Mouse (Mus musculus) midbrain, embryonic 13.5 days (tissue): ENCODE data around the gene Msh2. TPM values are rescaled to one million over a fixed set of nuclear protein-coding genes. Genes with fewer than 3 reads are reported as not detected.

Source experiments
- ATAC-seq: fragments of 200-750 bp; cut with Nextera tagmentation; 2 replicates; pipeline ENCODE4 v1.8.0; 2017; ENCODE audit warnings: mild to moderate bottlenecking, moderate TSS enrichment, moderate library complexity
- H3K27ac ChIP-seq: fragments of 300-500 bp; sonication (generic); 2 replicates; pipeline ENCODE4 v1.5.1; 2015; ENCODE audit warnings: inconsistent platforms, mild to moderate bottlenecking, moderate library complexity
- H3K27me3 ChIP-seq: fragments of 300-500 bp; sonication (generic); 2 replicates; pipeline ENCODE4 v1.6.1; 2015; ENCODE audit warnings: mild to moderate bottlenecking, inconsistent platforms
- H3K36me3 ChIP-seq: fragments of 300-500 bp; sonication (generic); 2 replicates; pipeline ENCODE4 v1.6.1; 2015; ENCODE audit warnings: mild to moderate bottlenecking, inconsistent platforms
- H3K4me1 ChIP-seq: fragments of 300-500 bp; sonication (generic); replicated peaks from 2 replicates; pipeline ENCODE4 v1.6.1; 2015; ENCODE audit warnings: inconsistent platforms
- H3K4me2 ChIP-seq: fragments of 300-500 bp; sonication (generic); replicated peaks from 2 replicates; pipeline ENCODE4 v1.6.1; 2015; ENCODE audit warnings: moderate library complexity, mild to moderate bottlenecking, inconsistent platforms
- H3K4me3 ChIP-seq: fragments of 300-500 bp; sonication (generic); replicated peaks from 2 replicates; pipeline ENCODE4 v1.5.1; 2015; ENCODE audit warnings: mild to moderate bottlenecking, inconsistent platforms
- H3K9ac ChIP-seq: fragments of 300-500 bp; sonication (generic); replicated peaks from 2 replicates; pipeline ENCODE4 v1.6.1; 2015; ENCODE audit warnings: mild to moderate bottlenecking, inconsistent platforms
- H3K9me3 ChIP-seq: fragments of 300-500 bp; sonication (generic); 2 replicates; pipeline ENCODE4 v1.6.1; 2016; ENCODE audit warnings: mild to moderate bottlenecking, inconsistent platforms
- WGBS: fragments of 180-500 bp; shearing (Covaris S2); methylation state at CpG from one replicate; pipeline ENCODE4 v1.1.7; 2015; 5-methylcytosine and 5-hydroxymethylcytosine counted together
- polyA plus RNA-seq: library from polyadenylated mRNA; unstranded; fragments of >200 nt; fragmentation: Nextera tagmentation; extraction: Ambion mirVana; gene quantifications from 2 replicates; pipeline ENCODE4 v1.2.1, GENCODE M21; 2015

Msh2 gene
- polyA plus RNA-seq, 1 experiment from 2014 or later = 79.5 TPM

- H3K4me3 ChIP-seq = no peak overlapping the region
- WGBS = 92% methylated on average over 12 of the region's 12 CpGs
Measured at GRCm38 (mm10) chr17:87726489-87727356, 54.6 kb downstream of the Msh2 start.

GRCm38 (mm10) chr17:87731962-87732361 is 59.8 kb downstream of the Msh2 start:
- no peak overlapping the region for H3K9ac ChIP-seq
- H3K36me3 ChIP-seq = peaks cover 4% of the 10 kb centered on the region; the same call in 1 of the 2 replicates
- no peak for ATAC-seq
- no peaks in the 10 kb centered on the region for H3K4me1 ChIP-seq
- H3K27ac ChIP-seq = no peak overlapping the region
- no peaks in the 10 kb centered on the region for H3K27me3 ChIP-seq
- no peak overlapping the region for H3K4me2 ChIP-seq
- no peak overlapping the region for H3K4me3 ChIP-seq
- no peaks in the 10 kb centered on the region for H3K9me3 ChIP-seq
- WGBS = 82% methylated on average over 4 of the region's 4 CpGs

More at GRCm38 (mm10) chr17:87726489-87727356, 54.6 kb downstream of the Msh2 start:
- no peaks in the 10 kb centered on the region for H3K27me3 ChIP-seq
- H3K9ac ChIP-seq = no peak overlapping the region
- H3K9me3 ChIP-seq = no peaks in the 10 kb centered on the region
- no peaks in the 10 kb centered on the region for H3K4me1 ChIP-seq
- H3K27ac ChIP-seq = no peak overlapping the region
- ATAC-seq = no peak
- peaks cover 39% of the 10 kb centered on the region for H3K36me3 ChIP-seq
- no peak overlapping the region for H3K4me2 ChIP-seq

- Histone ChIP-seq H3K27me3 (no peaks in the 10 kb centered on the region), H3K4me3 (no peak overlapping the region), H3K9me3 (no peaks in the 10 kb centered on the region), H3K4me2 (no peak overlapping the region), H3K27ac (no peak overlapping the region), H3K4me1 (no peaks in the 10 kb centered on the region), H3K9ac (no peak overlapping the region), H3K36me3 (no peaks in the 10 kb centered on the region)
- no peak for ATAC-seq
- 93% methylated on average over 8 of the region's 8 CpGs for WGBS
Measured at GRCm38 (mm10) chr17:87734471-87734870, 62.3 kb downstream of the Msh2 start.

- ATAC-seq = no peak
- Histone ChIP-seq H3K4me3 (no peak overlapping the region), H3K4me2 (no peak overlapping the region), H3K9me3 (no peaks in the 10 kb centered on the region), H3K4me1 (no peaks in the 10 kb centered on the region), H3K27ac (no peak overlapping the region), H3K9ac (no peak overlapping the region), H3K27me3 (no peaks in the 10 kb centered on the region), H3K36me3 (no peaks in the 10 kb centered on the region)
- WGBS = 92% methylated on average over 3 of the region's 3 CpGs
Measured at GRCm38 (mm10) chr17:87737144-87737543, 65.0 kb downstream of the Msh2 start.

GRCm38 (mm10) chr17:87739835-87740234 is 67.7 kb downstream of the Msh2 start:
- Histone ChIP-seq H3K36me3 (no peaks in the 10 kb centered on the region), H3K4me2 (no peak overlapping the region), H3K4me3 (no peak overlapping the region), H3K9me3 (no peaks in the 10 kb centered on the region), H3K4me1 (peaks cover 3% of the 10 kb centered on the region; the same call in 1 of the 2 replicates), H3K27ac (no peak overlapping the region), H3K9ac (no peak overlapping the region), H3K27me3 (peaks cover 23% of the 10 kb centered on the region)
- no peak for ATAC-seq
- WGBS = 44% methylated on average over 1 of the region's 1 CpGs

GRCm38 (mm10) chr17:87744985-87745925 is 73.1 kb downstream of the Msh2 start:
- Histone ChIP-seq H3K27ac (peak overlapping the region; percentile 56; the same call in 1 of the 2 replicates), H3K4me3 (peak overlapping the region; percentile 59), H3K4me1 (peaks cover 23% of the 10 kb centered on the region), H3K9ac (peak overlapping the region; percentile 69), H3K36me3 (no peaks in the 10 kb centered on the region), H3K4me2 (peak overlapping the region; percentile 95), H3K27me3 (peaks cover 48% of the 10 kb centered on the region), H3K9me3 (no peaks in the 10 kb centered on the region; the same call in 1 of the 2 replicates)
- 12% methylated on average over 32 of the region's 32 CpGs for WGBS
- peak; percentile 55 for ATAC-seq

- Histone ChIP-seq H3K9ac (peak overlapping the region; percentile 69), H3K4me3 (peak overlapping the region; percentile 59), H3K36me3 (no peaks in the 10 kb centered on the region), H3K27ac (peak overlapping the region; percentile 56; the same call in 1 of the 2 replicates), H3K4me2 (peak overlapping the region; percentile 95), H3K27me3 (peaks cover 48% of the 10 kb centered on the region), H3K9me3 (no peaks in the 10 kb centered on the region; the same call in 1 of the 2 replicates), H3K4me1 (peaks cover 23% of the 10 kb centered on the region)
- ATAC-seq = peak; percentile 86
- 3% methylated on average over 101 of the region's 101 CpGs for WGBS
Measured at GRCm38 (mm10) chr17:87745926-87746888, 74.1 kb downstream of the Msh2 start.

- H3K9me3 ChIP-seq = no peaks in the 10 kb centered on the region
- 89% methylated on average over 4 of the region's 4 CpGs for WGBS
- ATAC-seq = no peak
- H3K4me1 ChIP-seq = peaks cover 10% of the 10 kb centered on the region; the same call in 1 of the 2 replicates
- no peaks in the 10 kb centered on the region for H3K36me3 ChIP-seq
- H3K4me3 ChIP-seq = no peak overlapping the region
- H3K27ac ChIP-seq = no peak overlapping the region
- no peaks in the 10 kb centered on the region for H3K27me3 ChIP-seq
- no peak overlapping the region for H3K4me2 ChIP-seq
- H3K9ac ChIP-seq = no peak overlapping the region
Measured at GRCm38 (mm10) chr17:87760315-87760714, 88.2 kb downstream of the Msh2 start.

- Histone ChIP-seq H3K27me3 (no peaks in the 10 kb centered on the region), H3K27ac (no peak overlapping the region), H3K4me3 (no peak overlapping the region), H3K4me2 (no peak overlapping the region), H3K9me3 (no peaks in the 10 kb centered on the region), H3K4me1 (peaks cover 10% of the 10 kb centered on the region; the same call in 1 of the 2 replicates), H3K36me3 (no peaks in the 10 kb centered on the region), H3K9ac (no peak overlapping the region)
- ATAC-seq = no peak
- 32% methylated on average over 7 of the region's 7 CpGs for WGBS
Measured at GRCm38 (mm10) chr17:87763146-87763545, 91.0 kb downstream of the Msh2 start.

GRCm38 (mm10) chr17:87765031-87765430 is 92.9 kb downstream of the Msh2 start:
- Histone ChIP-seq H3K36me3 (no peaks in the 10 kb centered on the region), H3K27ac (no peak overlapping the region), H3K4me1 (peaks cover 10% of the 10 kb centered on the region; the same call in 1 of the 2 replicates), H3K27me3 (no peaks in the 10 kb centered on the region), H3K4me3 (no peak overlapping the region), H3K4me2 (no peak overlapping the region), H3K9me3 (no peaks in the 10 kb centered on the region; the same call in 1 of the 2 replicates), H3K9ac (no peak overlapping the region)
- 93% methylated on average over 11 of the region's 11 CpGs for WGBS
- no peak for ATAC-seq

- Histone ChIP-seq H3K4me1 (peaks cover 10% of the 10 kb centered on the region; the same call in 1 of the 2 replicates), H3K9me3 (no peaks in the 10 kb centered on the region; the same call in 1 of the 2 replicates), H3K36me3 (no peaks in the 10 kb centered on the region), H3K4me3 (no peak overlapping the region), H3K4me2 (no peak overlapping the region), H3K27me3 (no peaks in the 10 kb centered on the region), H3K27ac (no peak overlapping the region), H3K9ac (no peak overlapping the region)
- WGBS = 90% methylated on average over 6 of the region's 6 CpGs
- no peak for ATAC-seq
Measured at GRCm38 (mm10) chr17:87766888-87767287, 94.8 kb downstream of the Msh2 start.
